ENCODE assay signal across 8 mouse cellular contexts in the genomic region with DNA sequence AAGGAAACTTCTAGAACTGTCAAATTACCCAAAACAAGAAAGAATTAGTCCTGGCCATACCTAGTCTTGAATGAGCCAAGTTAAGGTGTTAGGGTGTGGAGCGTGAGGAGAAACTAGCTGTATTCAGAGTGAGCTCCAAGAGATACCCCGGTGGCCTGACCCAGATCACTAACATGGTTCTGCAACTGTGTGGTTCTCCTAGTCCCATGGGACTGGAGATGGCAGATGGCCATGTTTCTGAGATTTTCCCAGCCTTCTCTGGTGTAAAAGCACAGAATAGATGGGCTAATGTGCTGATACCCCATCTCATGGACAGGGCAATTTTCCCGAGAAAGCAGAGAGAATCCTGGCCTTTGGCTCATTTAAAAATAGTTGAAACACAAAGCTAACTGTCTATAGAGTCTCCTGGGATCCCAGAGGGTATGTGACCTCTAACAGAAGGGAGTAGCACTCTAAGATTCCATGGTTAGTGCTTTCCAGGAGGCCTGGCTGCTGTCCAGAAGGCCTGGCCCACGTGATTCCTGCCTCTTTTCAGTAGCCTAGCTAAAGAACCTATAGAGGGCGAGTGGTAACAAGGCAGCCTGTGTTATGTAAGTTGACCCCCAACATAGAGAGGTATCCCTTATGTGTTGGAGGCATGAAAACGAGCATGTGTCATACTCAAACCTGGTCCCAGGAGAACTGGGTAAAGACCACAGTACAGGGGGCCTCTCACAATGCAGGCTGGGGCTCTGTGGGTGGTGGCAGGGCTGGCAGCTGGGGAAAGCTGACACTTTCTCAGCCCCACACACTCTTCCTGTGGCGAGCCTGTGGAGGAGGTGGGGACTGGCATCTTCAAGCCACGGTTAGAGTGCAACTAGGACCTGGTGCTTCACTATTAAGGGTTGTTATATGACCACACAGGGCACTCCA.
DNase-seq lines count a peak whose midpoint lies in the region; ATAC-seq lines count a peak whose summit lies in the region.

No protein-coding gene starts in this region.

- no peak overlapping the region for H3K9ac ChIP-seq in intestine, embryonic 14.5 days (ENCODE audit: low read length)
- no peak overlapping the region for H3K9ac ChIP-seq in lung, embryonic 16.5 days (ENCODE audit: low read length)

- H3K9me3 ChIP-seq in intestine, embryonic 14.5 days (ENCODE audit: control insufficient read depth, low read length) = no peaks in the 10 kb centered on the region
- H3K9me3 ChIP-seq in lung, embryonic 16.5 days (ENCODE audit: control insufficient read depth, low read length) = no peaks in the 10 kb centered on the region

- no peak overlapping the region for H3K27ac ChIP-seq in intestine, embryonic 14.5 days (ENCODE audit: low read depth)
- H3K27ac ChIP-seq in lung, embryonic 16.5 days (ENCODE audit: low read length) = peak overlapping the region; percentile 41

- no peak overlapping the region for H3K4me2 ChIP-seq in intestine, embryonic 14.5 days (ENCODE audit: low read length)
- no peak overlapping the region for H3K4me2 ChIP-seq in lung, embryonic 16.5 days (ENCODE audit: low read depth, low read length)

- no peaks in the 10 kb centered on the region for H3K36me3 ChIP-seq in intestine, embryonic 14.5 days (ENCODE audit: control insufficient read depth, insufficient read depth, low read length)
- H3K36me3 ChIP-seq in lung, embryonic 16.5 days (ENCODE audit: control insufficient read depth, insufficient read depth, low read length) = no peaks in the 10 kb centered on the region

- H3K4me1 ChIP-seq in intestine, embryonic 14.5 days (replicated peaks; ENCODE audit: control insufficient read depth, insufficient read depth, low read length) = peaks cover 21% of the 10 kb centered on the region
- peaks cover 35% of the 10 kb centered on the region for H3K4me1 ChIP-seq in lung, embryonic 16.5 days (replicated peaks; ENCODE audit: control insufficient read depth, insufficient read depth, low read length)

- WGBS in intestine, embryonic 14.5 days = 43% methylated on average over 8 of the region's 8 CpGs
- WGBS in lung, embryonic 16.5 days = 26% methylated on average over 8 of the region's 8 CpGs

- ATAC-seq in intestine, embryonic 14.5 days (replicated peaks; ENCODE audit: low FRiP score, low TSS enrichment, low read depth) = 0 out of 2 replicates have a peak, but pooled peaks have one; percentile 20
- peak; percentile 69 for ATAC-seq in lung, embryonic 16.5 days (ENCODE audit: low read depth)

- H3K27me3 ChIP-seq in intestine, embryonic 14.5 days (replicated peaks; ENCODE audit: control insufficient read depth, insufficient read depth, low read length) = no peaks in the 10 kb centered on the region
- no peaks in the 10 kb centered on the region for H3K27me3 ChIP-seq in lung, embryonic 16.5 days (ENCODE audit: control insufficient read depth, insufficient read depth, low read depth, low read length)

- no peak overlapping the region for H3K4me3 ChIP-seq in intestine, embryonic 14.5 days (ENCODE audit: low read depth, low read length)
- H3K4me3 ChIP-seq in lung, embryonic 16.5 days (ENCODE audit: low read length) = no peak overlapping the region

- peak; percentile 69 for DNase-seq in testis, postnatal 10 days (ENCODE audit: low spot score)
- no peak for DNase-seq in testis, postnatal 14 days (ENCODE audit: low spot score)
- peak; percentile 98 for DNase-seq in heart, adult 11 months
- DNase-seq in intestine, embryonic 14.5 days (ENCODE audit: low spot score) = peak; percentile 56
- peak; percentile 39 for DNase-seq in skeletal muscle tissue, adult 2 months (ENCODE audit: low read depth, low spot score)
- DNase-seq in thymus, adult 18-20 months = no peak
- no peak for DNase-seq in left cerebral cortex, adult 8-10 months (ENCODE audit: low spot score in 2 of 2)

Comparison
In these comparisons a context has a peak if more than half of its experiments do, and no peak if none do; other contexts are left out.
1. DNase-seq: peak in testis, postnatal 10 days (single experiment), heart, adult 11 months (single experiment), intestine, embryonic 14.5 days (single experiment) and skeletal muscle tissue, adult 2 months (single experiment); none in testis, postnatal 14 days (single experiment), thymus, adult 18-20 months (0 of 2) and left cerebral cortex, adult 8-10 months (0 of 2).